Mouse (Mus musculus) forebrain, embryonic 11.5 days (tissue): ENCODE measurements around the gene Htr1a. TPM values are rescaled to one million over a fixed set of nuclear protein-coding genes. Genes with fewer than 3 reads are reported as not detected.

ENCODE experiments used
- ATAC-seq: fragments of 200-750 bp; cut with Nextera tagmentation; replicated peaks from 2 replicates; pipeline ENCODE4 v1.8.0; 2017; ENCODE audit warnings: moderate TSS enrichment; ENCODE audit not compliant: low FRiP score
- DNase-seq: peaks from one replicate; pipeline ENCODE4 v3.0.0-alpha.2; 2017; ENCODE audit warnings: low spot score
- H3K27ac ChIP-seq: fragments of 300-500 bp; sonication (generic); 2 replicates; pipeline ENCODE4 v1.5.1; 2014; ENCODE audit warnings: low read depth, low read length
- H3K27me3 ChIP-seq: fragments of 300-500 bp; sonication (generic); 2 replicates; pipeline ENCODE4 v1.6.1; 2014; ENCODE audit warnings: mild to moderate bottlenecking, low read length, mixed read lengths; ENCODE audit not compliant: control insufficient read depth, insufficient read depth
- H3K36me3 ChIP-seq: fragments of 300-500 bp; sonication (generic); 2 replicates; pipeline ENCODE4 v1.6.1; 2014; ENCODE audit warnings: mild to moderate bottlenecking, low read length, moderate library complexity, mixed read lengths; ENCODE audit not compliant: control insufficient read depth, insufficient read depth
- H3K4me1 ChIP-seq: fragments of 300-500 bp; sonication (generic); replicated peaks from 2 replicates; pipeline ENCODE4 v1.6.1; 2014; ENCODE audit warnings: low read length, mixed read lengths; ENCODE audit not compliant: control insufficient read depth, insufficient read depth
- H3K4me2 ChIP-seq: fragments of 300-500 bp; sonication (generic); 2 replicates; pipeline ENCODE4 v1.6.1; 2014; ENCODE audit warnings: low read depth, mild to moderate bottlenecking, low read length, moderate library complexity, mixed read lengths; ENCODE audit not compliant: severe bottlenecking
- H3K4me3 ChIP-seq: fragments of 300-500 bp; sonication (generic); 2 replicates; pipeline ENCODE4 v1.5.1; 2014; ENCODE audit warnings: low read depth, low read length
- H3K9ac ChIP-seq: fragments of 300-500 bp; sonication (generic); 2 replicates; pipeline ENCODE4 v1.6.1; 2014; ENCODE audit warnings: low read length
- H3K9me3 ChIP-seq: fragments of 300-500 bp; sonication (generic); 2 replicates; pipeline ENCODE4 v1.6.1; 2016; ENCODE audit warnings: low read length, mixed read lengths; ENCODE audit not compliant: control insufficient read depth
- WGBS: fragments of 180-500 bp; shearing (Covaris S2); extraction: QIAGEN DNeasy Blood & Tissue Kit; methylation state at CpG from one replicate; pipeline ENCODE4 v1.1.7; 2014; 5-methylcytosine and 5-hydroxymethylcytosine counted together
- polyA plus RNA-seq: library from polyadenylated mRNA; unstranded; fragments of >200 nt; fragmentation: Nextera tagmentation; extraction: Ambion mirVana; gene quantifications from 2 replicates; pipeline ENCODE4 v1.2.1, GENCODE M21; 2014

Gene Htr1a
- polyA plus RNA-seq: 0.05 and 0.16 TPM in 2 replicates

DNA sequence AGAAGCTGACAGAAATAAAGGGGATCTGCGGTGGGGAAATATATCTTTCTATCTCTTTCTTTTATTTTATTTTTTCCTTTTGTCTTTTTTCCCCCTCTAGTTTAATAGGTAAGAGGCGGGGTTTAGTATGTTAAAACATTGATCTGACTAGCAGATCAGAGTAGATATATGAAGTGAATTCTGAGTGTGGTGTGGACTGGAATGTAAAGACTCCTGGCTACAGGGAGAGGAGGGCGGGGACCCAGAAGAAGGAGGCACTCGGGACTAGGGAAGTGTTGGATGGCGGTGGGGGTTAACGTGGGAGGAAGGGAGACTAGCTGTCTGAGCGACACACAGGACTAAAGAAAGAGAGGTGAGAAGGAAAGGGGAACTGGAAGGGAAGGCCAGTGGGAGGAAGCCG is at the start of gene Htr1a:
Gene Htr1a, plus strand, starts transcription at position 301 of the 400 bp plus-strand sequence.
- H3K36me3 ChIP-seq: no peaks in the 10 kb centered on the region
- no peak within 1 kb of the TSS for H3K27ac ChIP-seq
- peaks cover 4% of the 10 kb centered on the region for H3K4me1 ChIP-seq
- ATAC-seq: no peak
- peaks cover 35% of the 10 kb centered on the region for H3K27me3 ChIP-seq
- H3K4me2 ChIP-seq: peak within 1 kb of the TSS; percentile 55
- DNase-seq: no peak
- H3K9me3 ChIP-seq: no peaks in the 10 kb centered on the region
- peak within 1 kb of the TSS; percentile 31 for H3K4me3 ChIP-seq
- 5% methylated on average over 8 of the region's 8 CpGs for WGBS
- no peak within 1 kb of the TSS for H3K9ac ChIP-seq

DNA sequence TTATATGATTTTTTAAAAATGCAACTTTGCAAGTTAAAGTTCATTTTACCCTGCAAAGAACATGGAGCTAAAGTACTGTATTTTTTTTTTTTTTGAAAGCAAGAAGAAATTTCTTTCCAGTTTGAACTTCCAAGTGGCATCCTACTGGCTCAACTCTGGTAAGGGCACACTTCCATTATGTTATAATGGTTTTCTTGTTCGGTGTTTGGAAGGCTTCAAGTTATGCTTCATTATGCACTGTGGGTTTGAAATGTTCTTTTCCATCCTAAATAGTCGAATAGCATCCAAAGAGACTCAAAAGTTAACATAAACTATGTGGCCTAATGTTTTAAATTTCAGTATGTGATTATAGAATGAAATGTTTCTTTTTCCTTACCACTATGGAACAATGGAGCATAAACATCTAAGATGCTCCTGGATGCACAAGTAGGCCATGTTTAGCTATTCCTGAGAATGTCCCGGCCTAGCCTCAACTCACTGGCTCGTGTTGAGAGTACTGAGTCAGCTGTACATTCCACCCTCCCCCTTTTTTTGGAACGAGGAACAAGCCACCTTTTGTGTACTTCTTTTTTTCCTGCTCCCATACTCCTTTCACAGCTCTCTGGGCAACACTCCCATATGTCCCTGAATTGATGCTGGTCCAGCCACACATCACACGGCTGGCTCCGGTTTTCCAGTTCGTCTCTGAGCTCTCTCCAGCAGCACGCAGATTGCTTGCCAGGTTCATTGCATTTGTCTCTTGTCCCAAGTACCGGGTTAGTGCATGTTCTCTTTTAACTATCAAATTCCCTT is 31.7 kb upstream of the Htr1a start:
- no peak overlapping the region for H3K9ac ChIP-seq
- no peaks in the 10 kb centered on the region for H3K4me1 ChIP-seq
- H3K27me3 ChIP-seq: no peaks in the 10 kb centered on the region
- H3K4me2 ChIP-seq: no peak overlapping the region
- ATAC-seq: no peak
- H3K9me3 ChIP-seq: no peaks in the 10 kb centered on the region
- no peaks in the 10 kb centered on the region for H3K36me3 ChIP-seq
- H3K4me3 ChIP-seq: no peak overlapping the region
- WGBS: 82% methylated on average over 10 of the region's 10 CpGs
- DNase-seq: no peak
- no peak overlapping the region for H3K27ac ChIP-seq

DNA sequence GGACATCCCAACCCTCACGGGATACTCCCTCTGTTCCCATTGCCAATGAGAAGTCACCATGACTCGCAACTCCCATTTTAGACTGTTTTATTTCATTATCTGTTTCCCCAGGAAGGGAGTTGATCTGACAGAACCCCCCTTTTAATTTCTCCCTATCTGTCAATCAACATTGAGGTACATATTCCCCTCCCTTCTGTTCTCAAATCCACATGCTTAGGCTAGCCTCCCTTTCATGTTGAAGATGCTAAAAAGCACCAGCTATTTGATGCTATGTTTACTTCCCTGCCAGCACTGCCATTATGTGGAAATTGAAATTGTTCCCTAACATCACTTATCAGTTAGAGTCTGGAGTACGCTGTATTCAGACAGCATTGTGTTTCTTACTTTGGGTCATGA is 31.1 kb upstream of the Htr1a start:
- 94% methylated on average over 3 of the region's 3 CpGs for WGBS
- H3K27me3 ChIP-seq: no peaks in the 10 kb centered on the region
- H3K9ac ChIP-seq: no peak overlapping the region
- no peaks in the 10 kb centered on the region for H3K4me1 ChIP-seq
- H3K27ac ChIP-seq: no peak overlapping the region
- DNase-seq (no peak), ATAC-seq (no peak)
- H3K36me3 ChIP-seq: no peaks in the 10 kb centered on the region
- no peak overlapping the region for H3K4me3 ChIP-seq
- no peaks in the 10 kb centered on the region for H3K9me3 ChIP-seq
- no peak overlapping the region for H3K4me2 ChIP-seq

DNA sequence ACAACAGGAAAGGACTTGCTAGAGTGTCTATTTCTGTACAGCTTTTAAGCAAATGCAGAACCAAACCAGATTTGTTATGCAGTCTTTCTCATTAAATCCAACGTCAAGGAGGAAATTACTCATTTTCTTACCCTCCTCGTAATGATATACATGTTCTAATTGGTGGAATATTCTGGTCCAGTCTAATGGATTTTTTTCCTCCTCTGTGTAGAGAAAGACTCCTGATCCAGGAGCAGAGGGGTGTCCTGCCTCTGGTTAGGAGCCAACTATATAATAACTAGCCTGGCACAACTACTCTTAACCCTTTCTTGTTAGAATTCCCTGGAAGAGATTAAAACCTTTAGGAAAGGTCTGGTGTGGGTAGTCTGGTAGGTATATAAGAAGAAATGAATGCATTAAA is 10.3 kb upstream of the Htr1a start:
- no peaks in the 10 kb centered on the region for H3K27me3 ChIP-seq
- H3K9ac ChIP-seq: no peak overlapping the region
- H3K4me3 ChIP-seq: no peak overlapping the region
- no peak overlapping the region for H3K4me2 ChIP-seq
- no peaks in the 10 kb centered on the region for H3K9me3 ChIP-seq
- H3K27ac ChIP-seq: no peak overlapping the region
- no peaks in the 10 kb centered on the region for H3K4me1 ChIP-seq
- no peaks in the 10 kb centered on the region for H3K36me3 ChIP-seq
- DNase-seq (no peak), ATAC-seq (0 out of 2 replicates have a peak, but pooled peaks have one; percentile 45)
- 72% methylated on average over 2 of the region's 2 CpGs for WGBS

DNA sequence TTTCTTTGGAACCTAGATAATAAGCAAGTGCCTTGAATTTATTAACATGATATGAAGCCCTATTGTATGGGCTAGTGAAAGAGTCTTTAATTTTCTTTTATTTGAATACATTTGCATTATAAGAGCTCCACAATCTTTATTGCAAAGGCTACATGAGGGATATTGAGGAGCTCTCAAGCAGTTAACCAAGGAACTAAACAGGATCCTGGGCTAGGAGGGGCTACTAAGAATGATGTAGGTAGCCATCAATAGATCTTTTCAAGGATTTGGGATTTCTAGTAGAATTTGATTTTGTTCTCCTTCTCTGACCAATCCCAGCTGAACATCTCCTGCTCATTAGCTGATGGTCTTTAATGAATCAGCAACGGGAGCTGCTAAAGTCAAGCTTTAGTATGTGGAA is 9.8 kb upstream of the Htr1a start:
- Histone ChIP-seq H3K36me3 (no peaks in the 10 kb centered on the region), H3K4me1 (no peaks in the 10 kb centered on the region), H3K4me3 (no peak overlapping the region), H3K4me2 (no peak overlapping the region), H3K27me3 (no peaks in the 10 kb centered on the region), H3K9me3 (no peaks in the 10 kb centered on the region), H3K27ac (no peak overlapping the region), H3K9ac (no peak overlapping the region)
- WGBS: 70% methylated on average over 1 of the region's 1 CpGs
- DNase-seq (no peak), ATAC-seq (peak; percentile 35; the same call in 1 of the 2 replicates)

DNA sequence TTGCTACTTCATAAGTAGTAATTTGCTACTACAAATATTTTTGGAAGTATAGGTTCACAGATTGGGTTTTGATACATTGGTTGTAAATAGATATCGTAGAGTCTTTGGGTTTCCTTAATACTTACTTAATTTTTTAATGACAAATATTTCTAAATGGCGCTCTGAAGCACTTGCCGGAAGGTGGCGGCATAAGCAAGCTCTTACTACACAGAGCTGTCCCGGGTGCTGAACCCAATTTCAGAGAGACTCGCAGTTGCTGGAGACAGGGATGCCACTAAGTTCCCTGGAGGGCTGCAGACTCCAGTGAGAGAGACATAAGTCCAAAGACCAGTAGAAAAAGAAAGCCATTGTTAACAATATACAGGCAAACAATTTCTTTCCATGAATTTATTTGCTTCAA is 863 bp upstream of the Htr1a start:
- peak; percentile 63 for ATAC-seq
- no peak overlapping the region for H3K4me2 ChIP-seq
- H3K4me3 ChIP-seq: no peak overlapping the region

DNA sequence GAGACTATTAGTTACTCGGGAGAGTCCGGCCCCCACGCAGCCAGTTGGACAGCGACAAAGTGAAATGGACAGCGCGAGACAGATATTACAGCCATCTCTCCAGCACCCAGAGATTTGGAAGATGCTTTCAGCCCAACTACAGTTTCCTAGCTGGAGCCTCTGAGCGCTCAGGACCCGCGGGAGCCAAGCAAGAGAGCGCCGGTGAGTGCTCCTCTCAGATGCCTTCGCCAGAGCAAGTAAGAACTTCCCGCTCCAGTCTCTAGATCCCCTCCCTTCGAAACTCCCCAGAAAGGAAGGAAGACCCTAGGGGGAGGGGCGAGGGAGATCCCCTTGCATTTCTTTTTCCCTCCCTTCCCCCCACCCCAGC is 415 bp downstream of the Htr1a start:
- peak overlapping the region; percentile 55 for H3K4me2 ChIP-seq
- H3K27ac ChIP-seq: no peak overlapping the region
- WGBS: under 1% methylated on average over 15 of the region's 15 CpGs
- peaks cover 4% of the 10 kb centered on the region for H3K4me1 ChIP-seq
- H3K4me3 ChIP-seq: peak overlapping the region; percentile 31
- DNase-seq: no peak
- H3K9me3 ChIP-seq: no peaks in the 10 kb centered on the region
- no peaks in the 10 kb centered on the region for H3K36me3 ChIP-seq
- peaks cover 35% of the 10 kb centered on the region for H3K27me3 ChIP-seq
- ATAC-seq: 0 out of 2 replicates have a peak, but pooled peaks have one; percentile 1
- H3K9ac ChIP-seq: no peak overlapping the region

More for the DNA sequence above, 863 bp upstream of the Htr1a start:
- Histone ChIP-seq H3K27me3 (peaks cover 35% of the 10 kb centered on the region), H3K9me3 (no peaks in the 10 kb centered on the region), H3K4me1 (peaks cover 4% of the 10 kb centered on the region), H3K27ac (no peak overlapping the region), H3K9ac (no peak overlapping the region), H3K36me3 (no peaks in the 10 kb centered on the region)
- 5% methylated on average over 6 of the region's 6 CpGs for WGBS
- peak; percentile 78 for DNase-seq

DNA sequence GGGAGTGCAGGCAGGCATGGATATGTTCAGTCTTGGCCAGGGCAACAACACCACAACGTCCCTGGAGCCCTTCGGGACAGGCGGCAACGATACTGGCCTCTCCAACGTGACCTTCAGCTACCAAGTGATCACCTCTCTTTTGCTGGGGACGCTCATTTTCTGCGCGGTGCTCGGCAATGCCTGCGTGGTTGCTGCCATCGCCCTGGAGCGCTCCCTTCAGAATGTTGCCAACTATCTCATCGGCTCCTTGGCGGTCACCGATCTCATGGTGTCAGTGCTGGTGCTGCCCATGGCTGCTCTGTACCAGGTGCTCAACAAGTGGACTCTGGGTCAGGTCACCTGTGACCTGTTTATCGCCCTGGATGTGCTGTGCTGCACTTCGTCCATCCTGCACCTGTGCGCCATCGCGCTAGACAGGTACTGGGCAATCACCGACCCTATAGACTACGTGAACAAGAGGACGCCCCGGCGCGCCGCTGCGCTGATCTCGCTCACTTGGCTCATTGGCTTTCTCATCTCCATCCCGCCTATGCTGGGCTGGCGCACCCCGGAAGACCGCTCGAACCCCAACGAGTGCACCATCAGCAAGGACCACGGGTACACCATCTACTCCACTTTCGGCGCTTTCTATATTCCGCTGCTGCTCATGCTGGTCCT is 927 bp downstream of the Htr1a start:
- Histone ChIP-seq H3K4me2 (peak overlapping the region; percentile 55), H3K9me3 (no peaks in the 10 kb centered on the region), H3K27me3 (peaks cover 35% of the 10 kb centered on the region), H3K4me1 (peaks cover 4% of the 10 kb centered on the region), H3K9ac (no peak overlapping the region), H3K4me3 (peak overlapping the region; percentile 31), H3K36me3 (no peaks in the 10 kb centered on the region), H3K27ac (no peak overlapping the region)
- peak; percentile 64 for DNase-seq
- WGBS: under 1% methylated on average over 39 of the region's 39 CpGs
- ATAC-seq: peak; percentile 37
